Mouse (Mus musculus) right cerebral cortex, postnatal 36 days (tissue): ENCODE measurements around the gene Ubap2.
A peak's percentile ranks its signal among the peaks of the same experiment; 100 is the strongest.

Source experiments
- DNase-seq, 2 experiments: peaks; one replicate each; pipeline ENCODE4 v3.0.0; 2022; ENCODE audit warnings: low spot score in 2 of 2, mixed read lengths in 1 of 2

Ubap2 gene

DNA sequence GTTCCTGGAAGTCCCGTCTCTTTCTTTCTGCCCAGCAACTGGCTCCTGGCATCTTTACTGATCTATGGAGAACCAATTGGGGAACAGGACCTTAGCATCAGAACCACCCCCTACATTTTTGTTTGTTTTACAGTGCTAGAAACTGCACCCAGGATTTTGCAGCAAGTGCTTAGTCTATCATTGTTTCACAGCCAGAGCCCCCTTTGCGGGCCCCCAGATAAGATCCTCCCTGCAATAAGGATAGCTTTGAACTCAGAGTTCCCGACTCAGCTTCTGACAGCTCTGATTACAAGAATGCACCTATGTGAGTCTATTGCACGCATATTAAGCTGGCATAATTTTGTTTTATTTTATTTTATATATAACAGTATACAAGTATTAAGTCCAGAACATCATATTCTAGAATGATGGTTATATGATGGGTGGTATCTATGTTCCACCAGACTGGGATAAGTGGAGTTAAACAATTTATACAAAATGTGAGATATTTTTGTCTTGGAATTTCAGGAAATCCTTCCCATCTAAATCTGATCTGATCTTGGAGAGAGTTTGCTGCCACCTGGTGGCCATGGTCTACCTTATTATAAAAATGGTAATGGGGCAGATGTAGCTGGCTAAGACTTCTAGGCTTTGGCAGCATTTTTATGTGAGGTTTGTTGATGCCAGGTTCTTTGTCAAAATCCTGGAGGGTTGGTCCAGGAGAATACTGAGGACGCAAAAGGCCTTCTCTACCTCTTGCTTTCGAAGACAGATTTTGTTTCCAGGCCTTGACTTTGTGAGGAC, 109.1 kb downstream of the Ubap2 start:
- DNase-seq, result peak; percentile 59 to 62

GRCm38 (mm10) chr4:41164974-41165373, 110.0 kb downstream of the Ubap2 start:
- DNase-seq, result no peak

DNA sequence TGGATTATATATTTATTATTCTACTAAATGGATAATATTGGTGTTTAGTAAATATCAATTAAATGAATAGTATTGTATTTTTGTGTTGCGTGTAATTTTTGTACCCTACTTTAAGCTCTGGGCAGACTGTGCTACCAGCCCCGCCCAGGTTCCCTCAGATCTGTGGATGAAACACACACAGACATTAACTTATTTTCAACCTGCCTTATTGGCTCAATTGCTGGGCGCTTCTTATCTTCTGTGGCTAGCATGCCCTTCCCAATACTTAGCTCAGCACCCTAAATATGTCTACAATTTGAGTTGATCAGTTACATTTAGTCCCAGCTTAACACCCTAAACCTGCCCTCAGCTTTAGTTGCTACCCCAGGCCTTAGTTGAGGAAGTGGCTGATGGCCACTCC, 113.7 kb downstream of the Ubap2 start:
- no peak for DNase-seq

DNA sequence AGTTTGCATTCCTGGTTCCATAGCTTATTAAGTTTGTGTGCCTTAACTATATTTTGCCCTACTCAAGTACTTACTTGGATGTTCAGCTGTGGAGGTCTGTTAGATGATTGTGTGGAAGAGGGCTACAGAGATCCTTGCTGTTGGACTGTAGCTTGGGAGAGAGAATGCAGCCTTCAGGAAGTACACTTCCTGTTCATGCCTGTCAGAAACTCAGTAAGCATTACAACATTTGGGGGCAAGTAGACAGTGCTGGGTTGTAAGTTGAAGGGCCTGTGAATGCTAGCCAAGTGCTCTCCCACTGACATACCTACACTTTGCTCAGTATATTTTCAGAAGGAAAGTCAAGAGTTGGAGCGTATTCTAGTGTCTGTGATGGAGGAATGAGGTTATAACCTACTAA, 116.7 kb downstream of the Ubap2 start:
- no peak for DNase-seq

DNA sequence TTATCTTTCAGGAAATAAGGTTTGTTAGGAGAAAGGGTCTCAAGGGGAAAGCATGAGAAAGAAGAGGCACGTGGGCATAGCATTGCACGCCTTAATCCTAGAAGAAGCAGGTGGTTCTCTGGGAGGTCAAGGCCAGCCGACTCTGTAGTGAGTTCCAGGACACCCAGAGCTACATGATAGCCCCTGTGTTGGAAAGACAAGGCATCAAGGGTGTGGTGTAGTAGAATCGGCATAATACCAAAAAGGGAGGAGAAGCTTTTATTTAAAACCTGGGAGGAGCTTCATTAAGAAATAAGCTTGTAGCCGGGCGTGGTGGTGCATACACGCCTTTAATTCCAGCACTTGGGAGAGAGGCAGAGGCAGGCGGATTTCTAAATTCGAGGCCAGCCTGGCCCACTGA, 118.0 kb downstream of the Ubap2 start:
- no peak for DNase-seq

DNA sequence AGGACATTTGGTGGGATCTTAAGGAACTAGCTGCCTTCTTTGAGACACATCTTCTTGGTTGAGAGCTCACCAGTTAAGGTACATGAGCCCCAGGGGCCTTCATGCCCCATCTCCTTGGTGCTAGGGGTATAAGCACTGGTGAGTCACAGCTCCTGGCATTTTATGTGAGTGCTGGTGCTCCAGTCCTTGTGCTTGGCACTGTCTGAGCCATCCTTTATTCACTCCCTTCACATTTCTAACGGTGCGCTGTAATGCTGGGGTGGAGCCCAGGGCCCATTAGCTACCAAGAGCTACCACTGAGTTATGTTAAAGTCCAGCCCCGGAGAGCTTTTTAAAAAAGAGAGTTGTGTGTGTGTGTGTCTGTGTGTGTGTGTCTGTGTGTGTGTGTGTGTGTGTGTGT, 121.8 kb downstream of the Ubap2 start:
- no peak for DNase-seq

DNA sequence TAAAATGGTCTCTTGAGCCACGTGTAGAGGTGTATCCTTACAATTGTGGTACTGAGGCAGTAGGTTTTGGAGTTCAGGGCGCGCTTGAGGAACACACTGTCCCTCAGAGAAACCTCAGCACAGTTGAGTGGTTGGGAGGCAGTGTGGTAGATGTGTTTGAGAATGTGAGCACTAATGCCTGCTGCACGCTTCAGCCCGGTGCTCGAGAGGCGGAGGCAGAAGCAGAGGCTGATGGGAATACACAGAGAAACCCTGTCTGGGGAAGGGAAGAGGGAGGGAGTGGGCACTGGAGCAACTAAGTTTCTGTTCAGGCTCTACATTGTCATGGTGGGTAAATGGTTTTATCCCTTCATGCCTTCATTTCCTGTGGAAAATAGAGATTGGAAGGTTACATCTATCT, 123.8 kb downstream of the Ubap2 start:
- DNase-seq, result no peak

- no peak for DNase-seq
Measured at GRCm38 (mm10) chr4:41149891-41150290, 125.1 kb downstream of the Ubap2 start.
